Mouse (Mus musculus): ENCODE data around the gene Relch. TPM values are rescaled to one million over a fixed set of nuclear protein-coding genes. Genes with fewer than 3 reads are reported as not detected.

The Relch gene
- polyA plus RNA-seq, 1 experiment from 2014 or later: 22.2 TPM

Other genes starting within 250 kb of the Relch start
- gene Pign, start 184 bp upstream of the Relch start, polyA plus RNA-seq (2016; fragmentation: Nextera tagmentation; extraction: Ambion mirVana): 12.8 and 13.6 TPM in 2 replicates
- gene Tnfrsf11a, start 116.9 kb downstream of the Relch start, polyA plus RNA-seq (2016; fragmentation: Nextera tagmentation; extraction: Ambion mirVana): 0.40 and 0.49 TPM in 2 replicates